8 mouse cellular contexts compared by ENCODE assay signal in genomic region chr1:175692246-175692996, GRCm38 (mm10). TPM values are rescaled to one million over a fixed set of nuclear protein-coding genes. Genes with fewer than 3 reads are reported as not detected.
A peak's percentile ranks its signal among the peaks of the same experiment; 100 is the strongest.
DNase-seq lines count a peak whose midpoint lies in the region; ATAC-seq lines count a peak whose summit lies in the region.

Opn3 (minus strand) TSS chr1:175692776.
Chml (minus strand) TSS chr1:175692901.

- H3K36me3 ChIP-seq in hindbrain, embryonic 16.5 days (ENCODE audit: control insufficient read depth, insufficient read depth, low read length) = peaks cover 5% of the 10 kb centered on the region; the same call in 1 of the 2 replicates
- H3K36me3 ChIP-seq in macrophage (ENCODE audit: inconsistent target) = no peaks in the 10 kb centered on the region

- H3K9ac ChIP-seq in hindbrain, embryonic 16.5 days (ENCODE audit: low read depth, low read length) = peak within 1 kb of the TSS; percentile 91

- H3K4me1 ChIP-seq in hindbrain, embryonic 16.5 days (ENCODE audit: control insufficient read depth, insufficient read depth, low read depth, low read length) = peaks cover 8% of the 10 kb centered on the region

- DNase-seq in WW6 (ENCODE audit: low read depth, low spot score) = peak; percentile 96
- DNase-seq in cerebellum, postnatal 4 days (ENCODE audit: low spot score in 2 of 2) = peak; percentile 90 to 95
- DNase-seq in gastrocnemius, adult 18-20 months (ENCODE audit: low spot score) = peak; percentile 99
- DNase-seq in left cerebral cortex, adult 18-20 months (ENCODE audit: low spot score in 2 of 2) = peak; percentile 95 to 96
- peak; percentile 98 for DNase-seq in right cerebral cortex, adult 18-20 months
- peak; percentile 98 for DNase-seq in urinary bladder, postnatal 10 days (ENCODE audit: low spot score)

- H3K27ac ChIP-seq in hindbrain, embryonic 16.5 days (ENCODE audit: low read depth, low read length) = peak within 1 kb of the TSS; percentile 91
- no peak within 1 kb of the TSS for H3K27ac ChIP-seq in macrophage

- H3K79me2 ChIP-seq in macrophage (ENCODE audit: inconsistent target) = peaks cover 16% of the 10 kb centered on the region; the same call in 1 of the 2 replicates

- peak within 1 kb of the TSS; percentile 87 for H3K4me3 ChIP-seq in hindbrain, embryonic 16.5 days (ENCODE audit: low read length)
- peak within 1 kb of the TSS; percentile 70 for H3K4me3 ChIP-seq in macrophage (ENCODE audit: inconsistent target)

- no peaks in the 10 kb centered on the region for H3K27me3 ChIP-seq in hindbrain, embryonic 16.5 days (replicated peaks; ENCODE audit: control insufficient read depth, insufficient read depth, low read length)

- H3K9me3 ChIP-seq in hindbrain, embryonic 16.5 days (ENCODE audit: control insufficient read depth, low read length) = no peaks in the 10 kb centered on the region

- H3K4me2 ChIP-seq in hindbrain, embryonic 16.5 days (ENCODE audit: low read length) = peak within 1 kb of the TSS; percentile 84

- 0% methylated on average over 42 of the region's 73 CpGs for WGBS in hindbrain, embryonic 16.5 days
- WGBS in macrophage (ENCODE audit: missing documents) = under 1% methylated on average over 72 of the region's 73 CpGs

- peak; percentile 97 for ATAC-seq in hindbrain, embryonic 16.5 days

RNA-seq across cellular contexts. Expression of gene Opn3, which starts in this region (rescaled TPM):
- total RNA-seq in gastrocnemius, adult 18-20 months (2021) = 1 to 10 TPM; 2.8 to 3.8 TPM
- polyA plus RNA-seq in hindbrain, embryonic 16.5 days (2015; fragmentation: Nextera tagmentation; extraction: Ambion mirVana) = 9.3 and 10.1 TPM in 2 replicates
- total RNA-seq in left cerebral cortex, adult 18-20 months (2021) = 1 to 10 TPM; 5.3 to 5.6 TPM
- 1 to 10 TPM in 1 of 26 experiments, under 1 TPM in 14, not detected in 11; 0.33 to 1.0 (median 0.58) TPM for total RNA-seq in macrophage (2018; cell fraction: chromatin; rRNA removed)
- 1 to 10 TPM; 1.7 to 3.5 (median 2.4) TPM for total RNA-seq in macrophage (2018; cell fraction: cytosol; rRNA removed)
- 1 to 10 TPM in 20 of 26 experiments, under 1 TPM in 6; 0.71 to 2.6 (median 1.3) TPM for total RNA-seq in macrophage (2018; cell fraction: nucleus; rRNA removed)
- 1.8 to 4.1 TPM (median 2.8 TPM) in 3 replicates for polyA plus RNA-seq in macrophage (2018)

RNA-seq across cellular contexts. Expression of gene Chml, which starts in this region (rescaled TPM):
- 1 to 10 TPM; 2.9 to 4.9 TPM for total RNA-seq in gastrocnemius, adult 18-20 months (2021)
- polyA plus RNA-seq in hindbrain, embryonic 16.5 days (2015; fragmentation: Nextera tagmentation; extraction: Ambion mirVana) = 2.7 and 3.3 TPM in 2 replicates
- 10 to 100 TPM; 10.8 to 11.4 TPM for total RNA-seq in left cerebral cortex, adult 18-20 months (2021)
- total RNA-seq in macrophage (2018; cell fraction: chromatin; rRNA removed) = 10 to 100 TPM in 7 of 26 experiments, 1 to 10 TPM in 19; 4.4 to 16.2 (median 8.4) TPM
- total RNA-seq in macrophage (2018; cell fraction: cytosol; rRNA removed) = 1 to 10 TPM; 2.9 to 6.9 (median 4.7) TPM
- 10 to 100 TPM in 11 of 26 experiments, 1 to 10 TPM in 15; 5.4 to 21.8 (median 8.8) TPM for total RNA-seq in macrophage (2018; cell fraction: nucleus; rRNA removed)
- polyA plus RNA-seq in macrophage (2018) = 3.0 to 3.6 TPM (median 3.6 TPM) in 3 replicates
